Mouse (Mus musculus): Measurements from ENCODE around the gene Ppp1r12b. TPM values are rescaled to one million over a fixed set of nuclear protein-coding genes. Genes with fewer than 3 reads are reported as not detected.

Gene Ppp1r12b
- total RNA-seq (2023), result 10 to 100 TPM; 11.2 to 11.8 TPM

GRCm38 (mm10) chr1:134955637-134956176 is at the start of gene Ppp1r12b:
TSS of gene Ppp1r12b (minus strand) at chr1:134955942.

DNA sequence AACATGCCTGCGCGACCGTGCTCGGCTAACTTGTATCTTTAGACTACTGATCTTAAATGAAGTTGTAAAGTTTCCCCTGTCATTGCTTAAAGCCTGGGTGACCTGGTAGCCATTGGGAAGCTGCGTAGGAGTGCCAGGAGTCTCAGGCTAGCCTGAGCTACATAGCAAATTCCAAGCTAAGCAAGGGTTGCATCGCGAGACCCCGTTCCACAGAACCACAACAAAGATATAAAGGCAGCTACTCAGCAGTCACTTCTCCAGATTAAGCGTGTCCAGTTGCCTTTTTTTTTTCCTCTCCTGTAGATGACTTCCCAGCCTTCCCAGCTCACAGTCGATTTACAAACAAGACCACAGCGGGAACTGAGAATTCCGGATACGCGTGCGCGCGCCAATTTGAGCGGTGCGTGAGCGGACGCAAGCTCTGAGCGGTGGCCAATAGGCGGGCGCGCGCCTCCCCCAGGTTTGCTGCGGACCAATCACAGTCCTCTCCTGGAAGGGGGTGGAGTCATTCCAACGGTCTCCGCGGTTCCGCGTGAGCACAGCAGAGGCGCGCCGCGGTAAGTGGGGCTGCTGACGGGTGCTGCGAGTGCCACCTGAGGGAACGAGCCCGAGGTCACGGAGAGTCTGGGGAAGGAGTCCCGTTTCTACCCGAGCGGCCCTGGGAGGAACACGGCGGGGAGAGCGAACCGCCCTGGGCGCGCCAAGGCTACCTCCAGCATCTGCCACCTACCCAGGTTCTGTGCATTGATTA is 6.5 kb upstream of the Ppp1r12b start, which contains the start of gene Ube2t:
TSS of gene Ube2t (plus strand) at position 513 of the 751 bp plus-strand sequence.

Other genes starting within 250 kb of the Ppp1r12b start
- 10 to 100 TPM; 11.1 to 11.2 TPM for gene Ube2t, start 6.6 kb upstream of the Ppp1r12b start, total RNA-seq (2023)
- gene Lgr6, start 149.3 kb upstream of the Ppp1r12b start, total RNA-seq (2023), result not detected
- gene Ptpn7, start 176.8 kb upstream of the Ppp1r12b start, total RNA-seq (2023), result 10 to 100 TPM; 57.1 to 59.7 TPM
- gene Arl8a, start 190.9 kb upstream of the Ppp1r12b start, total RNA-seq (2023), result 100 to 1,000 TPM in 1 of 2 experiments, 10 to 100 TPM in 1; 99.1 to 113 TPM
- not detected for gene Gpr37l1, start 211.7 kb upstream of the Ppp1r12b start, total RNA-seq (2023)

All from neutrophil, adult 59 days (primary cell).